In the genomic region with DNA sequence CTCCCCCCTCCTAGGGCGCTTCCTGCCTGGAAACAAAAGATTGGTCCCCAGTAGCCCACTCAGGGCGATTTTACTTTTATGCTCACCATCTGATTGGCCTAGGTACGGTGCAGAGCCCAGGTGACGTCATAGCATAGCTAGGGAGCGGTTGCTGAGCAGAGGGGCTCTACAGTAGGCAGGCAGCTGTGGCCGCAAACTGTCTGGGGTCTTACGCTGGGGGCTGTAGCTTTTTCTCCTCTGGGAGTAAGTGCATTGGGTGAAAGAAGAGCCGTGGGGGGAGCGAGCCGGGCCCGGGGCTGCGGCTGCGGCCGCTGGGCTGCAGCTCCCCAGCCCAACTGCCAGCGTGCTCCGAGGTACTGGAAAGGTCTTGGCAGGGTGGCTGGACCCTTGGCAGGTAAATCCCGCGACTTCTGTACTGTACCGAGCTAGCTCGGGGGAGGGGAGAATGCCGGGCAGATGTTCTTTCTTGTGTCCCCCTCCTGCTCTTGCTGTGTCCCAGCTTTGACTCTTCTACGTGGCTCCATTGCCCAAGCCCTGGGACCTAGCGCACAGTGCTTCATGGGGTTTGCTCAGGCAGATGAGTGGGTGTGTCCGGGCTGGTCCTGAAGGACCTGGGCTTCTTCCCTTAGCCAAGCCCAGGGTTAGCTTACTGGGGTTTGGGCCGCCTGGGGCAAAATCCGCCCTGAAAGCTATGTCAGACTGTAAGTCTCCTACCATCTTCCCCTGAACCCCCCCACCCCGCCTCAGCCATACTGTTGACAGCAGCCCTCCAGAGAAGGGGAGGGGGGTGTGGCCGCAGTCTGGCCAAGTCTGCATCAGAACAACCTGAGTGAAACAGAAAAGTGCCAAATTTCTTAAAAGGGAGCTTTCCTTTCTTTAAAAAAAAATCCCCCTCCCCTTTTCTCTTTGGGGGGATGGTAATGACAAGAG, we compare ENCODE assay signal across 9 mouse cellular contexts.
A peak's percentile ranks its signal among the peaks of the same experiment; 100 is the strongest.
DNase-seq lines count a peak whose midpoint lies in the region; ATAC-seq and TF ChIP-seq lines count a peak whose summit lies in the region.
"Had no signal": no experiment of that assay in that cellular context is flagged by ENCODE, and none has a peak within 500 bp of the region (broad histone marks: within the 10 kb centered on the region; RNA-seq: fewer than 3 reads in every experiment).

No protein-coding gene starts in this region.

- DNase-seq in lung, adult 2 months: no peak
- no peak for DNase-seq in lung, adult 18-20 months
- peak; percentile 29 to 31 for DNase-seq in cerebellum, postnatal 36 days
- DNase-seq in frontal cortex, postnatal 36 days (ENCODE audit: low spot score in 2 of 2): peak; percentile 51
- DNase-seq in kidney, postnatal 4 days: peak; percentile 20 to 42
- peak; percentile 77 for DNase-seq in retina, embryonic 14.5 days (ENCODE audit: low spot score)
- no peak for DNase-seq in thymus, postnatal 0 days (ENCODE audit: low spot score)

- H3K9ac ChIP-seq in liver, embryonic 15.5 days: no peak overlapping the region

- no peak for ATAC-seq in liver, embryonic 15.5 days (ENCODE audit: insufficient read depth)

- 0 out of 2 replicates have a peak, but pooled peaks cover 5% of the 10 kb centered on the region for H3K27me3 ChIP-seq in liver, embryonic 15.5 days

- WGBS in lung, adult 2 months: 27% methylated on average over 28 of the region's 28 CpGs
- 9% methylated on average over 25 of the region's 28 CpGs for WGBS in liver, embryonic 15.5 days (ENCODE audit: insufficient replicate concordance)

- H3K9me3 ChIP-seq in liver, embryonic 15.5 days (replicated peaks): no peaks in the 10 kb centered on the region

- H3K4me1 ChIP-seq in lung, adult 2 months (ENCODE audit: control insufficient read depth, insufficient read depth, low read length): no peaks in the 10 kb centered on the region
- no peaks in the 10 kb centered on the region for H3K4me1 ChIP-seq in liver, embryonic 15.5 days (replicated peaks)

- no peaks in the 10 kb centered on the region for H3K36me3 ChIP-seq in liver, embryonic 15.5 days (replicated peaks)

- TF ChIP-seq POLR2A in lung, adult 2 months (IDR thresholded peaks at IDR 0.05; ENCODE audit: borderline replicate concordance, extremely low read depth, low read depth, low read length): no peak

- TF ChIP-seq CTCF in lung, adult 2 months (IDR thresholded peaks at IDR 0.05; ENCODE audit: insufficient read depth, low read length): no peak

- peak overlapping the region; percentile 44 for H3K4me2 ChIP-seq in liver, embryonic 15.5 days

- H3K27ac ChIP-seq in liver, embryonic 15.5 days (replicated peaks): no peak overlapping the region

- peak overlapping the region; percentile 4 for H3K4me3 ChIP-seq in lung, adult 2 months (replicated peaks; ENCODE audit: extremely low read depth, low read depth, low read length)
- 0 out of 2 replicates have a peak overlapping the region, but pooled peaks have one; percentile 10 for H3K4me3 ChIP-seq in liver, embryonic 15.5 days (replicated peaks)
- H3K4me3 ChIP-seq: myocyte had no signal

Comparison
In these comparisons a context has a peak if more than half of its experiments do, and no peak if none do; other contexts are left out.
1. DNase-seq: peak in cerebellum, postnatal 36 days (2 of 2), frontal cortex, postnatal 36 days (2 of 2), kidney, postnatal 4 days (2 of 2) and retina, embryonic 14.5 days (single experiment); none in lung, adult 2 months (single experiment), lung, adult 18-20 months (0 of 2) and thymus, postnatal 0 days (single experiment).